Mouse (Mus musculus) testis, adult 2 months (tissue): ENCODE results near the gene Il33.

Source experiments
- CTCF ChIP-seq: fragments of 200-500 bp; IDR thresholded peaks from 2 replicates; pipeline ENCODE4 v1.5.1; 2012; ENCODE audit warnings: low read depth, mild to moderate bottlenecking, inconsistent platforms, low read length, moderate library complexity; ENCODE audit not compliant: control insufficient read depth, insufficient read depth, insufficient replicate concordance
- POLR2A ChIP-seq: fragments of 200-500 bp; IDR thresholded peaks from 2 replicates; pipeline ENCODE4 v1.6.1; 2012; ENCODE audit warnings: low read depth, mild to moderate bottlenecking, inconsistent platforms, low read length, moderate library complexity; ENCODE audit not compliant: control insufficient read depth

- TF ChIP-seq POLR2A (no peak), CTCF (no peak)
Observed at GRCm38 (mm10) chr19:29894381-29894780, 30.5 kb upstream of the Il33 start.
